Mouse (Mus musculus) small intestine, adult 2 months (tissue): Measurements from ENCODE around the gene Zfp933.

Experiments used
- CTCF ChIP-seq: fragments of 200-500 bp; IDR thresholded peaks from 2 replicates; pipeline ENCODE4 v1.5.1; 2012; ENCODE audit warnings: low read depth, mild to moderate bottlenecking, control low read depth, inconsistent platforms, low read length, moderate library complexity, mixed read lengths; ENCODE audit not compliant: insufficient replicate concordance, insufficient read length; ENCODE audit errors: extremely low read depth
- POLR2A ChIP-seq: fragments of 200-500 bp; IDR thresholded peaks from 2 replicates; pipeline ENCODE4 v1.6.1; 2012; ENCODE audit warnings: low read depth, mild to moderate bottlenecking, control low read depth, inconsistent platforms, low read length, moderate library complexity

DNA sequence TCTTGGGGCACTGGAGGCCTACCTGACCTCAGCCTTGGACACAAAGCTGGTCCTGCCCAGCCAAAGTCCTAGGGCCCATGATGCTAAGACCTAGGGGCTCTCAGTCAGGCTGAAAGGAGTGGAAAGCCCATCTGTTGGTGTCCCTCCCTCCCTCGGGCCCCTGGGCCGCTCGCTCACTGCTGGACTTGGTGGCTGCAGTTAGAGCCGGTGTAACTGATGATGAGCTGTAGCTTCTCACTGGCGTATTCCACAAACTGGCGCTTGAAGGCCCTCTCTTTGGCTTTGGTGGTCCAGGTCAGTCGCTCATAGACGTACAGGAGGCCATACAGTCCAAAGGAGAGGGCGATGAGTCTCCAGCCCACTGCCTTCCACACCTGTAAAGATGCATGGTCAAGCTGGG is 30.4 kb upstream of the Zfp933 start:
- TF ChIP-seq POLR2A (no peak), CTCF (no peak)
